ENCODE assay signal across 8 mouse cellular contexts in genomic region chr2:145903061-145903901, GRCm38 (mm10). TPM values are rescaled to one million over a fixed set of nuclear protein-coding genes. Genes with fewer than 3 reads are reported as not detected.
DNase-seq lines count a peak whose midpoint lies in the region; ATAC-seq and TF ChIP-seq lines count a peak whose summit lies in the region.

No protein-coding gene starts in this region.

- H3K4me2 ChIP-seq in heart, embryonic 12.5 days = peak overlapping the region; percentile 75
- H3K4me2 ChIP-seq in kidney, embryonic 16.5 days (replicated peaks; ENCODE audit: low read depth, low read length) = peak overlapping the region; percentile 59

- H3K4me3 ChIP-seq in erythroblast, embryonic 14.5 days (replicated peaks) = peak overlapping the region; percentile 95
- peak overlapping the region; percentile 100 for H3K4me3 ChIP-seq in heart, embryonic 12.5 days
- H3K4me3 ChIP-seq in kidney, embryonic 16.5 days (ENCODE audit: low read length) = peak overlapping the region; percentile 87
- H3K4me3 ChIP-seq in liver, adult 2 months (ENCODE audit: insufficient read depth, low read depth, low read length) = peak overlapping the region; percentile 80

- peaks cover 18% of the 10 kb centered on the region for H3K36me3 ChIP-seq in erythroblast, embryonic 14.5 days (ENCODE audit: control insufficient read depth)
- peaks cover 10% of the 10 kb centered on the region for H3K36me3 ChIP-seq in heart, embryonic 12.5 days
- no peaks in the 10 kb centered on the region for H3K36me3 ChIP-seq in kidney, embryonic 16.5 days (ENCODE audit: insufficient read depth, low read length)
- H3K36me3 ChIP-seq in liver, adult 2 months (ENCODE audit: control insufficient read depth, insufficient read depth, low read length) = no peaks in the 10 kb centered on the region; the same call in 1 of the 2 replicates

- peak; percentile 65 for TF ChIP-seq CTCF in liver, adult 2 months (IDR thresholded peaks at IDR 0.05; ENCODE audit: low read depth, low read length)

- peaks cover 17% of the 10 kb centered on the region for H3K4me1 ChIP-seq in erythroblast, embryonic 14.5 days (ENCODE audit: control insufficient read depth)
- H3K4me1 ChIP-seq in heart, embryonic 12.5 days (replicated peaks) = peaks cover 21% of the 10 kb centered on the region
- peaks cover 17% of the 10 kb centered on the region for H3K4me1 ChIP-seq in kidney, embryonic 16.5 days (ENCODE audit: insufficient read depth, low read length)
- peaks cover 8% of the 10 kb centered on the region; the same call in 1 of the 2 replicates for H3K4me1 ChIP-seq in liver, adult 2 months (ENCODE audit: control insufficient read depth, insufficient read depth, low read length)

- peak overlapping the region; percentile 99 for H3K9ac ChIP-seq in heart, embryonic 12.5 days
- H3K9ac ChIP-seq in kidney, embryonic 16.5 days (replicated peaks; ENCODE audit: low read length) = peak overlapping the region; percentile 95
- H3K9ac ChIP-seq in liver, adult 2 months (ENCODE audit: low read depth, low read length) = peak overlapping the region; percentile 90

- H3K9me3 ChIP-seq in erythroblast, embryonic 14.5 days (ENCODE audit: control insufficient read depth, low read length) = no peaks in the 10 kb centered on the region
- H3K9me3 ChIP-seq in heart, embryonic 12.5 days (replicated peaks) = no peaks in the 10 kb centered on the region
- no peaks in the 10 kb centered on the region for H3K9me3 ChIP-seq in kidney, embryonic 16.5 days (ENCODE audit: low read length)

- peak; percentile 92 for DNase-seq in CD4-positive, CD25-positive, alpha-beta regulatory T cell, adult 2 months (ENCODE audit: low read depth, low spot score)
- peak; percentile 71 for DNase-seq in brain, embryonic 18.5 days (ENCODE audit: low read depth, low spot score)
- DNase-seq in liver, adult 2 months (ENCODE audit: extremely low read depth, low read depth, low spot score) = peak; percentile 71
- DNase-seq in spleen, postnatal 36 days (ENCODE audit: low spot score in 2 of 2) = peak; percentile 81 to 85

- TF ChIP-seq POLR2A in liver, adult 2 months (IDR thresholded peaks at IDR 0.05; ENCODE audit: extremely low read depth, insufficient read depth, low read length) = peak; percentile 68

- H3K27ac ChIP-seq in heart, embryonic 12.5 days (ENCODE audit: poor library complexity, severe bottlenecking) = peak overlapping the region; percentile 93
- peak overlapping the region; percentile 95 for H3K27ac ChIP-seq in kidney, embryonic 16.5 days (ENCODE audit: low read length)
- peak overlapping the region; percentile 89 for H3K27ac ChIP-seq in liver, adult 2 months (replicated peaks; ENCODE audit: insufficient read depth, low read depth, low read length)

- peak; percentile 94 for ATAC-seq in heart, embryonic 12.5 days (ENCODE audit: insufficient number of reproducible peaks, low FRiP score)
- peak; percentile 97 for ATAC-seq in kidney, embryonic 16.5 days (ENCODE audit: low FRiP score, low TSS enrichment)
- ATAC-seq in monocyte, adult 5-6 weeks (replicated peaks; ENCODE audit: insufficient number of reproducible peaks, low FRiP score, low TSS enrichment, poor library complexity, severe bottlenecking) = peak; percentile 91

- peaks cover 22% of the 10 kb centered on the region; the same call in 1 of the 2 replicates for H3K79me2 ChIP-seq in liver, adult 2 months (ENCODE audit: control insufficient read depth, insufficient read depth, low read length)

- WGBS in heart, embryonic 12.5 days = under 1% methylated on average over 68 of the region's 68 CpGs
- WGBS in kidney, embryonic 16.5 days = under 1% methylated on average over 66 of the region's 68 CpGs
- under 1% methylated on average over 68 of the region's 68 CpGs for WGBS in liver, adult 2 months

- H3K27me3 ChIP-seq in erythroblast, embryonic 14.5 days (ENCODE audit: control insufficient read depth) = no peaks in the 10 kb centered on the region
- H3K27me3 ChIP-seq in heart, embryonic 12.5 days (replicated peaks) = no peaks in the 10 kb centered on the region
- H3K27me3 ChIP-seq in kidney, embryonic 16.5 days (ENCODE audit: insufficient read depth, low read length) = no peaks in the 10 kb centered on the region
- no peaks in the 10 kb centered on the region for H3K27me3 ChIP-seq in liver, adult 2 months (ENCODE audit: control insufficient read depth, insufficient read depth, low read length)

RNA-seq across cellular contexts. Expression of gene Naa20, which starts 1.4 kb away (rescaled TPM):
- polyA plus RNA-seq in erythroblast, embryonic 14.5 days (2012) = 2.0 and 3.2 TPM in 2 replicates
- polyA plus RNA-seq in heart, embryonic 12.5 days (2016; fragmentation: Nextera tagmentation; extraction: Ambion mirVana) = 164 and 166 TPM in 2 replicates
- 170 and 177 TPM in 2 replicates for polyA plus RNA-seq in kidney, embryonic 16.5 days (2015; fragmentation: Nextera tagmentation; extraction: Ambion mirVana)
- total RNA-seq in liver, adult 2 months (2014; rRNA removed) = 25.8 and 29.2 TPM in 2 replicates
- polyA plus RNA-seq in liver, adult 2 months (2012; rRNA removed) = 14.4 and 14.6 TPM in 2 replicates
- 46.0 to 84.9 TPM (median 64.9 TPM) in 3 replicates for total RNA-seq in monocyte, adult 5-6 weeks (2017)

RNA-seq across cellular contexts. Expression of gene Cfap61, which starts 31.3 kb away (rescaled TPM):
- polyA plus RNA-seq in erythroblast, embryonic 14.5 days (2012) = not detected in 2 replicates
- polyA plus RNA-seq in heart, embryonic 12.5 days (2016; fragmentation: Nextera tagmentation; extraction: Ambion mirVana) = 0.59 and 1.0 TPM in 2 replicates
- polyA plus RNA-seq in kidney, embryonic 16.5 days (2015; fragmentation: Nextera tagmentation; extraction: Ambion mirVana) = 0.67 and 2.2 TPM in 2 replicates
- total RNA-seq in liver, adult 2 months (2014; rRNA removed) = 0.13 TPM in 1 of 2 replicates, not detected in the other
- polyA plus RNA-seq in liver, adult 2 months (2012; rRNA removed) = not detected in 2 replicates
- total RNA-seq in monocyte, adult 5-6 weeks (2017) = not detected in 3 replicates

RNA-seq across cellular contexts. Expression of gene Crnkl1, which starts 31.5 kb away (rescaled TPM):
- polyA plus RNA-seq in erythroblast, embryonic 14.5 days (2012) = 0.37 and 0.68 TPM in 2 replicates
- polyA plus RNA-seq in heart, embryonic 12.5 days (2016; fragmentation: Nextera tagmentation; extraction: Ambion mirVana) = 19.8 and 21.6 TPM in 2 replicates
- 27.6 and 29.7 TPM in 2 replicates for polyA plus RNA-seq in kidney, embryonic 16.5 days (2015; fragmentation: Nextera tagmentation; extraction: Ambion mirVana)
- 8.1 and 8.3 TPM in 2 replicates for total RNA-seq in liver, adult 2 months (2014; rRNA removed)
- 4.8 and 5.9 TPM in 2 replicates for polyA plus RNA-seq in liver, adult 2 months (2012; rRNA removed)
- total RNA-seq in monocyte, adult 5-6 weeks (2017) = 63.5 to 99.4 TPM (median 85.9 TPM) in 3 replicates

Comparison
In these comparisons a context has a peak if more than half of its experiments do, and no peak if none do; other contexts are left out.
1. Peak in every context shown above with its lines: DNase-seq, ATAC-seq, H3K4me3 ChIP-seq and H3K27ac ChIP-seq.
2. RNA of gene Naa20, which starts 1.4 kb away (polyA plus RNA-seq): 170 to 177 TPM in kidney, embryonic 16.5 days and 164 to 166 TPM in heart, embryonic 12.5 days; 14.4 to 14.6 TPM in liver, adult 2 months and 2.0 to 3.2 TPM in erythroblast, embryonic 14.5 days; every median in the first group is over 10 times any median in the second.